Mouse (Mus musculus) gastrocnemius, adult 18-20 months (tissue): Measurements from ENCODE around the gene U2surp. TPM values are rescaled to one million over a fixed set of nuclear protein-coding genes. Genes with fewer than 3 reads are reported as not detected.
A peak's percentile ranks its signal among the peaks of the same experiment; 100 is the strongest.

ENCODE experiments used
- DNase-seq: peaks from one replicate; pipeline ENCODE4 v3.0.0; 2021; ENCODE audit warnings: low spot score
- long read RNA-seq, 2 experiments: library from polyadenylated mRNA; stranded (forward); transcript quantifications; one replicate each; pipeline ENCODE4 v2.0.0; 2021
- total RNA-seq, 2 experiments: library from RNA; stranded (reverse); gene quantifications; 2 replicates each; pipeline ENCODE4 v1.2.3; 2021

The U2surp gene
- total RNA-seq: 10 to 100 TPM; 25.1 to 29.3 TPM
- long read RNA-seq, experiment 1, full-length matches to known transcripts: 5 of 10 reads
- long read RNA-seq, experiment 1, partial matches to known transcripts: 1 of 10 reads
- long read RNA-seq, experiment 1, other reads (novel, unspliced or antisense): 4 of 10 reads
- long read RNA-seq, experiment 2, full-length matches to known transcripts: 11 of 14 reads
- long read RNA-seq, experiment 2, partial matches to known transcripts: 0 of 14 reads
- long read RNA-seq, experiment 2, other reads (novel, unspliced or antisense): 3 of 14 reads

- DNase-seq: peak; percentile 96
These were observed at the start of gene U2surp for GRCm38 (mm10) chr9:95511472-95512330. Gene U2surp, minus strand, starts transcription at chr9:95511996.

- DNase-seq: no peak
These were observed 48.3 kb upstream of the U2surp start for GRCm38 (mm10) chr9:95559936-95560735.

- no peak for DNase-seq
These were observed 47.5 kb upstream of the U2surp start, which contains the start of gene Paqr9 for GRCm38 (mm10) chr9:95559059-95559935. Gene Paqr9, plus strand, starts transcription at chr9:95559657.

GRCm38 (mm10) chr9:95558726-95559058 lies 46.9 kb upstream of the U2surp start:
- no peak for DNase-seq

- no peak for DNase-seq
These were observed 45.9 kb upstream of the U2surp start for GRCm38 (mm10) chr9:95557722-95558121.

- DNase-seq: no peak
These were observed 44.3 kb upstream of the U2surp start for GRCm38 (mm10) chr9:95556067-95556512.

- no peak for DNase-seq
These were observed 43.5 kb upstream of the U2surp start for GRCm38 (mm10) chr9:95555233-95555740.

- no peak for DNase-seq
These were observed 42.7 kb upstream of the U2surp start for GRCm38 (mm10) chr9:95554231-95555221.

GRCm38 (mm10) chr9:95552175-95552705 lies 40.4 kb upstream of the U2surp start:
- DNase-seq: no peak

GRCm38 (mm10) chr9:95550856-95551774 lies 39.3 kb upstream of the U2surp start:
- no peak for DNase-seq

- no peak for DNase-seq
These were observed 38.0 kb upstream of the U2surp start for GRCm38 (mm10) chr9:95549626-95550411.

GRCm38 (mm10) chr9:95546679-95547078 lies 34.9 kb upstream of the U2surp start:
- no peak for DNase-seq

GRCm38 (mm10) chr9:95544598-95544997 lies 32.8 kb upstream of the U2surp start:
- no peak for DNase-seq

GRCm38 (mm10) chr9:95542475-95542874 lies 30.7 kb upstream of the U2surp start:
- no peak for DNase-seq

- no peak for DNase-seq
These were observed 30.0 kb upstream of the U2surp start for GRCm38 (mm10) chr9:95541650-95542432.

GRCm38 (mm10) chr9:95541208-95541607 lies 29.4 kb upstream of the U2surp start:
- no peak for DNase-seq
